Mouse (Mus musculus): ENCODE measurements around the gene Myh3.

GRCm38 (mm10) chr11:67030904-67031602 lies 47.0 kb upstream of the Myh3 start:
- TF ChIP-seq CTCF (IDR thresholded peaks at IDR 0.05; ENCODE audit: extremely low read depth, insufficient read depth, low read length), result no peak
- TF ChIP-seq POLR2A (IDR thresholded peaks at IDR 0.05; ENCODE audit: extremely low read depth, insufficient read depth, low read length), result no peak
